Mouse (Mus musculus): ENCODE data around the gene Sdhd. TPM values are rescaled to one million over a fixed set of nuclear protein-coding genes. Genes with fewer than 3 reads are reported as not detected.
"Not testable (repeated sequence)": the region's sequence is repeated elsewhere in the genome, so short reads cannot be mapped to it uniquely, and the experiment has no call there.

Gene Sdhd
- 100 to 1,000 TPM; 664 to 695 TPM for total RNA-seq (2021)

DNA sequence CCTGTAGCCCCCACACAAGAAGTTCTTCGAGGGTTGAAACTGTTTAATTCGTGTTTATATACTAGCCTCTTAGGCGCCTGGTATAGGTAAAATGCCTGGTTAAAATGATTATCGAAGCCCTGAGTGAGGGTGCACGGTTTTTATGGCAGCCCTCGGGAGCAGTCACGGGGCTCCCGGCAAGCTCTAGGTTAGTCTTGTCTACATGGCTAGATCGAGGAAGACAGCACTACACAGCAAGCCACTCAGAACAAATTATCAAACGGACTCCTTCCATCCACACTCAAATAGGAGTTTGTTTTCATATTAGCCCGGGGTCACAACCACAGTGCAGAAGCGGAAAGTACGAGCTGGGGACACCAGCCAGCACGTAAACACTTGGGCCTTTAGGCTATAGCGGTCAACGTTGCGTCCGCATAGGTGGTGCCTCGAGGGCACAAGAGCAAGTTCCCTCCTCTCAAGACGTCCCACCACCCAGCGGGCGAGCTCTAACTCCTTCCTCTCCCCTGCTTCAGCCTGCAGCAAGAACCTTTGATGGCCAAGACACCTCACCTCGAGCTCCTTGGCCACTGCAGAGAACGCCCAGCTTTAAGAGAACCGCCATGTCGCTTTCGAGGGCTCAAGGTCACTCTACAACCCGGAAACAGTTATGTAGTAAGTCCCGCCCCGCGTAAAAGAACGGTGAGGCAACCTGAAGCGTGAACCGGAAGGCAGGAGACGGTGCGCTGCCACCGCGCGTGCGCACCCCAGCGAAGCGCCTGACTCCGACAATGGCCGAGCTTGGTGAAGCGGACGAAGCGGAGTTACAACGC, at the start of gene Sdhd, which contains the start of gene Timm8b:
Gene Sdhd (minus strand): TSS at position 624 of the 809 bp plus-strand sequence.
Gene Timm8b (plus strand): TSS at position 722 of the 809 bp plus-strand sequence.
- peak; percentile 94 for DNase-seq

DNA sequence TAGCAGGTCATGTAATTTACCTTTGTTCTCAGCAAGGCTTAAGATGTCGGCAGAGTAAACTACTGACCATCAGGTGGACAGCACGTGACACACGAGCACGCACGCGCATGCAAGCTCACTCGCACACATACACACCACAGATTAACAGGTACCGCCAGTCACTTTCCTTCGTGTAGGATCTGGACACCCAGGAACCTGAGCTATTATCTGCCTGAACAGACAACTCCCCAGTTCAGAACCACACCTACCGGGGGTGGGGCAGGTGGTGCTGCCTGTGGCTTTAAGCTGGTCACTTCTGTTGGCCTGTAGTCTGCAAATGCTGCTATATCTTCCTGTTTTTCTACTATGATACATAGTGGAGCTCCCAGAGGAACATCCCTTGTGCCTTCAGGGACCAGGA, 46.9 kb upstream of the Sdhd start:
- no peak for DNase-seq

DNA sequence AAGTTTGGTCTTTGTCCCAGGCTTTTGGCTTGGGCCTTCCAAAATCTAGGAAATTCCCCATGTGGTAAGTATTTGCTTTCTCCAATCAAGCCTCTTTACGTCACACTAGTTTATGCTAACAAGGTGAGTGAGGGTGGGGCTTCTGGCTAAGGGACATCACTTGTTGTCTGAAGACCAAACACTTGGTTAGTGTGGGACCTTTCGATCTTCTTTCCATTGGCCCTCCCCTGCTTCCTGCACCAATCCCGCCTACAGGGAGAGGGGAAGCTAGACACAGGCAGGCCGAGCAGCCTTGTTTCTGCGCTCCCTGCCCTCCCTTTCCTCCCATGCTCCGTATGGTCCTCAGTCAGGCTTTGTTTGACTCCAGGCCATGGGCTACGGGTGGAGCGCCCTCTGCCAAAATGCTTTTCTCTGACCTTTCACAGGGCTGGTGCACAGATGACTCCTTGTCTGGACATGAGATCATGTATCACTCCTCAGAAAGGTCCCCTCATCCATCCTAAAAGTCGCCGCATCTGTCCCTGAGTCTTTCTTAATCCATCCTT, 43.3 kb upstream of the Sdhd start:
- no peak for DNase-seq

DNA sequence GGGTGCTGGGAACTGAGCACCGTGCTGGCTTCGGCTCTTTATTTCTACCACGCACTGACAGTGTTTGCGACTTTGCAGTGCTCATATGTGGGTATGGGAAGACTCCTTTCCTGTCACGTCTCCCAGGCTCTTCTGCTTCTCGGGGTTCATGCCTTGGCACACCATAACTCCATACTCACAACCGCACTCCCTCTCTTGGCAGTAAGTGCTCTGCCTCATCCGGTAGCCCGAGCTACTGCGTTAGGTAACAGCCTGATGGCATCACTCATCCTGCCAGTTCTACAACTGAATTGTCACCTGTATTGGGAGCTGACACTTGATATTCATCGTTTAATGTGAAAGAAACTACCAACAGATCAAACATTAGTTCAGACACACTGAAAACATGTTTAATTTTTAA, 30.7 kb upstream of the Sdhd start:
- no peak for DNase-seq

DNA sequence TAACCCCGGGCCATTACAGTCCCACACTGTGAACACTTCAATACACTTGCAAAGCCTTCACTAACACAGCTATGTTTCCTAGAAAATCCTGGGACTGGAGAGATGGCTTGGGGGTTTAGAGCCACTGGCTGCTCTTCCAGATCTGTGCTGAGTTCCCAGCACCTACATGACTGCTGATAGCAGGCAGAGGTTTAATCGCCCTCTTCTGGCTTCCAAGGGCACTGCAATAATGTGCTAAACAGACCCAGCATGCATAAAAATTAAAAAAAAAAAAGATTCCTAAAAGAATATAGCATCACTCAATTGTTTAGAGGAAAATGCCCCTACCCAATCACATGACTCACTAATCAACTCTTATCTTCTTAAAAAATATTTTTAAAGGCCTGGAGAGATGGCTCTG, 29.4 kb upstream of the Sdhd start:
- DNase-seq: no peak

DNA sequence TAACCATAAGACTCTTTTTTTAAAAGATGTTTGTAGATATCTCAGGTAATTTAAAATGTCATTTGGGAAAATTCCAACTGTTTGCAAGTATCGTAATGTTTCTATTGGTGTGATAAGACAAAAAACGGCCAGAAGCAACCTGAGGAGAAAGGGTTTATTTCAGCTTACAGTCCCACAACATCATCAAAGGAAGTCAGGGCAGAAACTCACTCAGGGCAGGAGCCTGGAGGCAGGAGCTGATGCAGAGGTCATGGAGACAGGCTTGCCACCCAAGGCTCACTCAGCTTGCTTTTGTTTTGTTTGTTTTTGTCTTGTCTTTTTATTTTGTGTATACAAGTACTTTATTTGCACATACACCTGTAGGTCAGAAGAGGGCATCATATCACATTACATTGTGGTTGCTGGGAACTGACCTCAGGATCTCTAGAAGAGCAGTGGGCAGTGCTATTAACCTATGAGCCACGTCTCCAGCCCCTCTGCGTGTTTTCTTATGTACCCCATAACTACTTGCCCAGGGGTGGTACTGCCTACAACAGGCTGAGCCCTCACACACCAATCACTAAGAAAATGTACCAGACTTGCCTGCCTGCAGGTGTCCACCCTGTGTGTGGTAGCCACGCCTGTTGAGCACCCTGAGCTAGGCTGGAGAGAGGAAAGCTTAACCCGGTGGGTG, 28.5 kb upstream of the Sdhd start:
- no peak for DNase-seq

DNA sequence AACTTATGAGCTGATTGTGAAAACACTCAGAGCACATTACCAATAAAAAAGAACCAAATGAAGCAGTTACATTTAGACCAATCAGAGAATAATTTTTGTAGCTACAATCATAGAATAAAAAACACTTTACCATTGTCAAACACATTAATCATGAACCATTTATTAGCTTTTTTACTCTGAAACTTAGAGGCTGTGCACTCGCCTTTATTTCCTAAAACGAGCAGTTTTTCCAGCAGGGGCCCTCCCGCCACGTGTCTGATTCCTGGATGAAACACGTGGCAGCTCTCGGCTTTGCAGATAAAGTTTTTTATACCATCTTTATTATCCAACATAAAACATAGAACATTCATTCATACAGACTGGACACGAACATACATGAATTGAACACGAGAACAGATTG, 27.3 kb upstream of the Sdhd start:
- DNase-seq: not testable (repeated sequence)

DNA sequence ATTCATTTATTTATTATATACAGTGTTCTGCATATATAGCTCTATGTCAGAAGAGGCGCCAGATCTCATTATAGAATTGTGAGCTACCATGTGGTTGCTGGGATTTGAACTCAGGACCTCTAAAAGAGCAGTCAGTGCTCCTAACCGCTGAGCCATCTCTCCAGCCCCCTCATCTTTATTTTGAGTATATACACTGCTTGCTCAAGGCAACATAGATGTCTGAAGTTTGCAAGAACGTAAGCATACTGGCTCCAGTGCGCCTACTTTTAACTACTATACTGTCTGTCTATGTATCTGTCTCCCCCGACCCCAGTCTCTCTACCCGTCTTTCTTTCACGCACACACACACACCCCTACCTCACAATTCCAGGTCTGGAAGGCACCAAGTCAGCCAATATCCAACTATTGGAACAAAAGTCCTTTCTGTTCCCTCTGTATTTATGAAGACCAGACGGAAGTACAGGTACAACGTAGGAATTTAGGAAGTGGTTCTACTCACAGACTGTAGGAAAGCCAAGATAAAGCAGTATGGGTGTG, 14.2 kb upstream of the Sdhd start:
- no peak for DNase-seq

DNA sequence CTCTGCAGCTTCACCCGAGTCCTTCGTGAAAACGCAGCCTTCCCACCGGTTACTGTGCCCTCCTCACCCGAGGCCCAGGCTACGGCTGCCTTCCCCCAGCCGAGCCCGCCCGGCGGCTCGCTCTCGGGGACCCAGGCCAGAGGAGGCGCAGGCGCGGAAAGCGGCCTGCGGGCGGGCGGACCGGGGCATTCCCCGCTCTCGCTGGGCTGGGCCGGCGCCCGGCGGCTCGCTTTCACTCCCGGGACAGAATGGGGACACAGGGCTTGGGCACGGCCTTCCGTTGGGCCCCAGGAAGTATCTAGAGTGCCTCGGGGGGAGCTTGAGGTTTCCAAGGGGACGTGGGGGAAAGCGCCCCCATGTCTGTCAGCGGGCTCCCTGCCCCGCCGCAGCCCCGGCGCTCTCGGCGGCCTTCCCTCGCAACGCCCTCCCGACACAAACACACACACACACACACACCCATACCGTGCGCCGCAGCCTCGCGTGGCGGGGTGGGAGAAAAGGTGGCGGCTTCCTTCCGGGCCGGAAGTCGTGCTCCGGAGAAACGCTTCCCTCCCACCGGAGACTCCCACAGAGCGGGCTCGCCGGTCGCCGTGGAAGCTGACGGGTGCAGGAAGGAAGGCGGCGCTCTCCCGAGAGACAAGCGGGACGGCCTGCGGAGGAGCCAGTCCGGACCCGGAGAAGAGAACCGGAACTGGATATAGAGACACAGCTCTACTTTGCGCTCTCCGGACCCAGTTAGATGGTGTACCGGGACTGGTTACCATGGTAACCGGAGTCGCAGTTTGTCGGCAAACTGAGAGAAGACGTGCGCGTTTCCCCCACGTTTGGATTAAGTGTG, 13.4 kb upstream of the Sdhd start, which contains the start of the genes Pih1d2 and Nkapd1:
Gene Pih1d2 (plus strand): TSS at position 556 of the 838 bp plus-strand sequence.
Gene Nkapd1 (minus strand): TSS at position 699 of the 838 bp plus-strand sequence.
- peak; percentile 92 for DNase-seq

DNA sequence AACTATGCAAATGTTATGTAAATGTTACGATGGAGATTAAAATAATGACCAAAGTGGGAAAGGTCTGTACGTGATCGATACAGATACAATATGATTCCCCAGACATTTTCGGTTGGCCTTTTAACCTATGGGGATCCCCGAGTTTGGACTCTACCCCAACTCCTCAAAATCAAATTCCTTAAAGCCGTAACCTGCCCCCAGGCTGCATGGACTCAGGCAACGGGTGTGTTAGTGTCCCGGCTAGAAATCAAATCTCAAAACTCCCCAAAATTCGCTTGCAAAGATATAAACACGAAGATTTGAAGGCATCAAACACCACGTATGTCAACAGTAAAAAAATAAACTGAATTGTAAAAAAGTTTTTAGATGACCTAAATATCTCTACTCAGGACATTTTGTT, 12.5 kb upstream of the Sdhd start:
- DNase-seq: no peak

DNA sequence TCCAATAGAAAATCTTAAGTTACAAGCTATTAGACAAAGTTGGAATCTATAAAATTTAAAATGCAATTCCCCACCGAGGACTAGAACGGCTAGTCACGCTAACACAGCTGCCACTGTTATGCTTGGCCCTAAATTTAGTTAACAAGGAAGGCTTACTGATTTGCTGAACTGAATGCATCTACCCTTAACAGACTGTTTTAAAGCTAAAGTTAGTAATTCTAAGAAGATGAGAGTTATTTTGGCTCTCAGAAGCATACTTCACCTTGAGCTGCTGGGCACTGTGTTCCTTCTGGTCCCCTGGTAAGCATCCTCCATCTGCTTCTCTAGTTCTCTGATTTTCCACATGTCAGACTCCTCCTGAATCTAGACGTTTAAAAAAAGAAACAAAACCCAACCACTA, 8.5 kb upstream of the Sdhd start:
- DNase-seq: no peak

DNA sequence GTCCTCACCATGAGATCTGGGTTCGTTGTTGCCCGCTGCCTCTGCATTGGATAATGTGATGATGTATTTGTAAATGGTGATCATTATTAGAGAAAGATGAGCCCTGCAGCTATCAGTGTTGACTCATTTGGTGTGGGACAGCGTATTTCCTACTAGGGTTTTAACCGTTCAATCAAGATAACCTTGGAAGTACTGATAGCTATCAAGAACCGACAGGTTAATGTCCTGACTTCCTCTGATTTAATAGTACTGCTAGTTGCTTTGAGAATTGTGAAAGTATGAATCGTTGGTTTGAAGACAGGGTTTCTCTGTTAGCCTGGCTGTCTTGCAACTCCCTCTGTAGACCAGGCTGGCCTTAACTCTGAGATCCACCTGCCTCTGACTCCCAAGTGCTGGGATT, 726 bp upstream of the Sdhd start:
- DNase-seq: no peak

DNA sequence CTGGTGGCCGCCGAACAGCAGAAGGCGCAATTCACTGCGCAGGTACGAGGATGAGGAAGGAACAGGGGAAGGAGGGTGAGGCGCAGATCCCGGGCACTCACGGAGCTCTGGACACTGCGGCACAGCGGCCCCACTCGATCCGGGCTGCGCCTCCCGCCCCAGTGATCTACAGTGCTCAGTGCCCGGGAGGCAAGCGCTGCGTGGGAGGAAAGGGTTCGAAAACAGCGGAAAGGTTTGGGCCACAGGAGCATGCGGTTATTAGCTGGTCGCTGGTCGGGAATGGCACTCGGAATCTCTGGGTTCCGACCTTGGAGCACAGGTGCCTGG, 349 bp upstream of the Sdhd start:
- DNase-seq: no peak

DNA sequence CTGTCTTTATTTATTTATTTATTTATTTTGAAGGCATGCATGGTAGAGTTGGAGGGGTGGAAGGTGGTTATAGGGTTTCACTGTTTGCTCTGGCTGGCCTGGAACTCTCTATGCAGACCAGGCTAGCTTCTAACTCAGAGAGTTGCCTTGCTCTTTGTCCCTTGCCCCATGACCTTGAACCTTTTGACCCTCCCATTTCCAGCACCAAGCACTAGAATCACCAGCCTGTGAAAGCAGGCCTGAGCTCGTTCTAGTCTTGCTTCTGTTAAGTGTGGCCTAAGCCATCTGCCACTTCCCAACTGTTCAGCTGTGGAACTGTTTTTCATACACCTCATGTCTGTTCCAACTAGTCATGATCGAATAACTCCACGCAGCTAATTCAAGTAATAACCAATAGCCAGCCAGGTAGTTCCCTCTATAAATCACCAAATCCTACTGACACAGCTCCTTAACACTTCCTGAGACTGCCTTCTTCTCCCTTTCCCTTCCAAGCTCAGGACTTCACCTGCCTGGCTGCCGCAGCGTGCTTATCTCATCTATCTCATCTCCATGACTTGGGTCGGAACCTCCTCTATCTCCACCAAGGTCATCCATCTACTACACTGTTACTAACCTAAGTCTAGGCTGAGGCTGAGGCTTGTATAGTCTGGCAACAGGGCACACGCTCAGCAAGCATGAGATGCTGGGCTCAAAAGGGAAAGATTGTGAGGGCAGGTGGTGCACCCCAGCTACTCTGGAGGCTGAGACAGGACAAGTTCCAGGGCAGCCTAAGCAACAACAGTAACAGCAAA, 1.4 kb downstream of the Sdhd start:
- DNase-seq: no peak

DNA sequence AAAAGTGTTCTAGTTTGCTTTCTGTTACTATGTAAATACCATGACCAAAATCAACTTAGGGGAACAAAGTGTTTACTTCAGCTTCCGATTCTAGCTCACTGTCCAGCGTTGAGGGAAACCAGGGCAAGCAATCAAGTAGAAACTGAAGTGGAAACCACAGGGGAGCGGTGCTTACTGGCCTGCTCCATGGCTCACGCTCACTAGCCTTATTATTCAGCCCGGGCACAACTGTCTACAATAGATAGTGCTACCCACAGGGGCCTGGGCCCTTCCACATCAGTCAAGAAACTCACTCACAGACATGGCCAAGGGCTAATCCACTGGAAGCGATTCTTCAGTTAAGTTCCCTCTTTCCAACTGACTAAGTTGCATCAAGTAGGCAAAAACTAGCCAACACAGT, 2.1 kb downstream of the Sdhd start:
- DNase-seq: no peak

DNA sequence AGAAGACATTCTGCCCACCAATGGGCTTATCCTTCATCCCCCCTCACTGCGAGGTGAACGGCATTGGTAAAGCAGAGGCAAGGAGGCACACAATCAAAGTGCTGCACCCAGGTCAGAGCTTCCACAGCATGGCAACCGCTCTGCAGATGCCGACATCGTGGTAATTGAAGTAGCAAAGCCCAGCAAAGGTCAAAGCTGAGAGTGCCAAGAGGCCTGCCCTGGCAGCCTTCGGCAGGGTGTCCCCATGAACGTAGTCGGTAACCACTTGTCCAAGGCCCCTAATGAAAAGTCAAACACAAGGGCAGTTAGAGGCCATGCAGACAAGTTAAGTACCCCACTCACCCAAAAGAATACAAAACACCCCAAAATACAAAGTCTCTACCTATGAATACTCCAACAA, 6.6 kb downstream of the Sdhd start:
- no peak for DNase-seq

DNA sequence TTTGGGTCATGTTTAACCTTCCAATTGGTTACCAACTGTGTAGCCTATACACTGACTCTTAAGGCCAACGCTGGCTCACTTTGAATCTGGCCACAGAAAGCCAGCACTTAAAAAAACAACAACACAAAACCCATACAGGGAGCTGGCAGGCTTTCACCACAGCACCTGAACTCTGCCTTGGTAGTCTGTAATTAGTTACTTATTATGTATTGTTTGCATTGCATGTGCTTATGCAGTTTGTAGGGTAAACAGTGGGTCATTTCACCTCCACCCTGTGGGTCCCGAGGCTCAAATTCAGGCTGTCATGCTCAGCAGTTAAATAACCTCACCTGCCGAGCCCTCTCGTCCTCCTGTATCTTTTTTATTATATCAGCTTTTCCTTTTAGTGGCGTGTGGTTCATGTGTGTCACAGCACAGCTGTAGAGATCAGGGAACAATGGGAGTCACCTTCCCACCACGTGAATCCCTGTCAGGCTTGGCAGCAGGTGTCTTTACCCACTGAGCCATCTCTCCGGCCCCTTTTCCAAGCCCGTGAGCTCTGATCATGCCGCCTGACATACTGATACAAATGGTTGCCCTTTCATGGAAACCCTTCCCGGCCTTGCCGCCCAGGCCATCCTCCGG, 8.7 kb downstream of the Sdhd start:
- no peak for DNase-seq

DNA sequence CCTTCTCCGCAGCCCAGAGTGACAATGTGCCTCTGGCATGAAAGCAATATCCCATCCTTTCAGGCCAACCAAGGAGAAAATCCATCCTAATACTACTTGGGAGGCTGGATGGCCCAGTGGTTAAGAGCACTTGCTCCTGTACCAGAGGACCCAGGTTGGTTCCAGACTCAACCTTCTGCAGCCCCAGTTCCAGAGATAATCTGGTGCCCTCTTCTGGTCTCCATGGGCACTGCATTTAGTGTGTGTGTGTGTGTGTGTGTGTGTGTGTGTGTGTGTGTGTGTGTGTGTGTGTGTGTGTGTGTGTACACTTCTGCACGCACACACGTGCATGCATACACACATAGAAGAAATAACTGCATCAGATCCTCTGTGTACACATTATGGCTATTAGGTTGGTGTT, 10.1 kb downstream of the Sdhd start:
- DNase-seq: peak; percentile 34

DNA sequence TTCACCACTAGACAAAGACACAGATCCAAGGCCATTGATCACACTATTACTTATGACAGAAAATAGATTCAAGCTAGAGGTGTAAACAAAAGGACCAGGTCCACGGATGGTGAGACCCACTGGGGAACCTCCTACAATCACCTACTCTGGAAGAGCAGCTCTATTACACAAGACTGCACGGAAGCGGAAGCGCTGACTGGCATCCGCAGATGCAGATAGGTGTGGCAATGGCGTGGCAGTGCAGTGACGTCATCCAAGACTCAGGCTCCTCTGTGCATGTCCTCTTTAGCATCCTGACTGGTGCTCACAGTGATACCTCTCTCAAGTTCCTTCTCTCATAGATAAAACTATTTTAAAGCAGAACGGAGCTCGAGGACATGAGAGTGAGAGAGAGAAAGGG, 10.7 kb downstream of the Sdhd start:
- no peak for DNase-seq

DNA sequence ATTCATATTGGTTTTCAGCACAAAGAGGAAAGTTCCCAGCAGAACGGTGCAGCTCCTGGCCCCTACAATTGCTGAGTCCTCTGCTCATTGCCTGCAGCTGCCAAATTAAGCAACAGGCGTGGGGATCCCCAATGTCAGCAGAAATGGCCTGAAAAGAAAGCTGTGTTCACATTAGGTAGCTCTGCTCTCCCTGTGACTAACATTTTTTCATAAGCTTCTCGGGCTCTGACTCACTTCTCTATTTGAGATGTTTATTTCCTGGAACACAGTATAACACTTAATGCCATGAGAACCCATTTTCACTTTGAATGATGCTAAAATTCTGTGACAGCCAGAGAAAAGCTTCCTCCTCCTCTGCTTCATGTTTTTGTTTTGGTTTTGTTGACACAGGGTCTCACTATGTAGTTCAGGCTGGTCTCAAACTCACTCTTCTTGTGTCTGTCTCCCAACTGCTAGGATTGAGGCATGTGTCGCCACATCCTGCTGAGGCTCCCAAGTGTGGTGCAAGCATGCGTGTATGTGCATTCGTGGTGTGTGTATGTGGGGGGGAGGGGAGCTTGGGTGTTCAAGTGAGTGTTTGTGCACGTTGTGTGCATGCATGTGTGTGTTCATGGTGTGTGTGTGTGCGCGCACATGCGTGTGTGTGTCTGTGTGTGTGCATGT, 12.6 kb downstream of the Sdhd start:
- no peak for DNase-seq

DNA sequence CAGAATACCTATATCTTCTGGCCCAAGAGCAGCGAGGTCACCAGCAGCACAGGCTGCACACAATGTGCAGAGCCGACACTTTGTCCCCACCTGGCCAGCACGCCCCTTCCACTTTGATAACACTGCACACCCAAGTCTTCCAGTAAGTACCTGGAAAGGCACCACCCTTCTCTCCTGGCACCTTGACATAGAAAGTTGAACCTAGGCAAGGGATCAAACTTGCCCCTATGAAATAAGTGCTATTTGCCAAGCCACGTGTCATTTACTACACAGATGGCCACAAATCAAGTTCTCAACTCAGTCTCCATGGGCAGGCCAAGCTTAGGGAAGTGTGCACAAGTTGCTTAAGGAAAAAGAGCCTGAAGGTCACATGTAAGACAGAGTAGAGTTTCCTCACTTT, 16.7 kb downstream of the Sdhd start:
- no peak for DNase-seq

Data from heart, postnatal 4 days (tissue).